Mouse (Mus musculus) erythroblast, embryonic 14.5 days (primary cell): ENCODE data around the gene Zic5. TPM values are rescaled to one million over a fixed set of nuclear protein-coding genes. Genes with fewer than 3 reads are reported as not detected.

Source experiments
- H3K27me3 ChIP-seq: 2 replicates; pipeline ENCODE4 v1.6.1; 2012; ENCODE audit warnings: inconsistent platforms; ENCODE audit not compliant: control insufficient read depth
- H3K36me3 ChIP-seq: 2 replicates; pipeline ENCODE4 v1.6.1; 2012; ENCODE audit warnings: mild to moderate bottlenecking, inconsistent platforms; ENCODE audit not compliant: control insufficient read depth
- H3K4me1 ChIP-seq: 2 replicates; pipeline ENCODE4 v1.6.1; 2012; ENCODE audit warnings: inconsistent platforms; ENCODE audit not compliant: control insufficient read depth
- H3K4me3 ChIP-seq: replicated peaks from 2 replicates; pipeline ENCODE3; 2012; ENCODE audit warnings: moderate library complexity, mild to moderate bottlenecking, inconsistent platforms
- H3K9me3 ChIP-seq: 2 replicates; pipeline ENCODE4 v1.6.1; 2012; ENCODE audit warnings: low read length, inconsistent platforms, mixed read lengths; ENCODE audit not compliant: control insufficient read depth
- GATA1 ChIP-seq: IDR thresholded peaks from 2 replicates; pipeline ENCODE4 v1.6.1; 2012; ENCODE audit warnings: low read length, inconsistent platforms, mixed read lengths
- TAL1 ChIP-seq: IDR thresholded peaks from 3 replicates; pipeline ENCODE4 v1.6.1; 2012; ENCODE audit warnings: low read length, inconsistent platforms, mixed read lengths
- polyA plus RNA-seq: library from polyadenylated mRNA; stranded (reverse); fragments of >175 nt; gene quantifications from 2 replicates; pipeline ENCODE4 v1.2.3, GENCODE M21; 2012

Gene Zic5
- polyA plus RNA-seq, 1 experiment = 0.02 TPM

GRCm38 (mm10) chr14:122427204-122427560 lies 38.3 kb downstream of the Zic5 start:
- no peaks in the 10 kb centered on the region for H3K4me1 ChIP-seq
- H3K27me3 ChIP-seq = no peaks in the 10 kb centered on the region
- TF ChIP-seq TAL1 (no peak), GATA1 (no peak)
- no peaks in the 10 kb centered on the region for H3K36me3 ChIP-seq
- H3K4me3 ChIP-seq = no peak overlapping the region
- no peaks in the 10 kb centered on the region for H3K9me3 ChIP-seq

GRCm38 (mm10) chr14:122426529-122427203 lies 38.8 kb downstream of the Zic5 start:
- Histone ChIP-seq H3K9me3 (no peaks in the 10 kb centered on the region), H3K27me3 (no peaks in the 10 kb centered on the region), H3K36me3 (no peaks in the 10 kb centered on the region), H3K4me3 (no peak overlapping the region), H3K4me1 (no peaks in the 10 kb centered on the region)
- TF ChIP-seq TAL1 (no peak), GATA1 (no peak)

- peaks cover 2% of the 10 kb centered on the region; the same call in 1 of the 2 replicates for H3K9me3 ChIP-seq
- TF ChIP-seq TAL1 (no peak), GATA1 (no peak)
Observed at GRCm38 (mm10) chr14:122424441-122424840, 41.0 kb downstream of the Zic5 start.

GRCm38 (mm10) chr14:122416166-122416771 lies 49.2 kb downstream of the Zic5 start:
- peaks cover 2% of the 10 kb centered on the region; the same call in 1 of the 2 replicates for H3K9me3 ChIP-seq
- no peaks in the 10 kb centered on the region for H3K27me3 ChIP-seq
- no peak overlapping the region for H3K4me3 ChIP-seq
- no peaks in the 10 kb centered on the region for H3K36me3 ChIP-seq
- TF ChIP-seq GATA1 = no peak
- TF ChIP-seq TAL1 = no peak
- no peaks in the 10 kb centered on the region for H3K4me1 ChIP-seq

More at GRCm38 (mm10) chr14:122424441-122424840, 41.0 kb downstream of the Zic5 start:
- Histone ChIP-seq H3K36me3 (no peaks in the 10 kb centered on the region), H3K4me3 (no peak overlapping the region), H3K4me1 (no peaks in the 10 kb centered on the region), H3K27me3 (no peaks in the 10 kb centered on the region)

GRCm38 (mm10) chr14:122414786-122415185 lies 50.7 kb downstream of the Zic5 start:
- no peaks in the 10 kb centered on the region for H3K9me3 ChIP-seq
- H3K4me1 ChIP-seq = no peaks in the 10 kb centered on the region
- peaks cover 3% of the 10 kb centered on the region; the same call in 1 of the 2 replicates for H3K27me3 ChIP-seq
- no peaks in the 10 kb centered on the region for H3K36me3 ChIP-seq
- TF ChIP-seq TAL1 (no peak), GATA1 (no peak)
- H3K4me3 ChIP-seq = no peak overlapping the region

GRCm38 (mm10) chr14:122413542-122413928 lies 51.9 kb downstream of the Zic5 start:
- Histone ChIP-seq H3K4me1 (no peaks in the 10 kb centered on the region), H3K36me3 (no peaks in the 10 kb centered on the region), H3K9me3 (no peaks in the 10 kb centered on the region), H3K27me3 (peaks cover 8% of the 10 kb centered on the region; the same call in 1 of the 2 replicates), H3K4me3 (no peak overlapping the region)
- TF ChIP-seq TAL1 (no peak), GATA1 (no peak)

- Histone ChIP-seq H3K9me3 (no peaks in the 10 kb centered on the region), H3K36me3 (no peaks in the 10 kb centered on the region), H3K4me1 (no peaks in the 10 kb centered on the region), H3K4me3 (no peak overlapping the region), H3K27me3 (peaks cover 12% of the 10 kb centered on the region)
- no peak for TF ChIP-seq TAL1
- TF ChIP-seq GATA1 = no peak
Observed at GRCm38 (mm10) chr14:122412841-122413541, 52.5 kb downstream of the Zic5 start.

Other genes starting within 250 kb of the Zic5 start
- 0.02 TPM in 1 of 2 replicates, not detected in the other for gene Gm5089, start 14.6 kb downstream of the Zic5 start, polyA plus RNA-seq
- not detected in 2 replicates for gene Zic2, start 9.8 kb upstream of the Zic5 start, polyA plus RNA-seq
- gene Gm10837, start 24.9 kb upstream of the Zic5 start, polyA plus RNA-seq = not detected in 2 replicates
- gene Pcca, start 68.6 kb upstream of the Zic5 start, polyA plus RNA-seq = 0.07 and 0.09 TPM in 2 replicates